Mouse (Mus musculus) ES-E14 (cell line): ENCODE results near the gene Metrnl. TPM values are rescaled to one million over a fixed set of nuclear protein-coding genes. Genes with fewer than 3 reads are reported as not detected.
"Not testable (repeated sequence)": the region's sequence is repeated elsewhere in the genome, so short reads cannot be mapped to it uniquely, and the experiment has no call there.

Experiments
- DNase-seq: peaks from one replicate; pipeline ENCODE4 v3.0.0-alpha.2; 2013; ENCODE audit warnings: low read depth, low spot score
- H3K27ac ChIP-seq: 2 replicates; pipeline ENCODE4 v1.5.1; 2012; ENCODE audit warnings: low read depth, mild to moderate bottlenecking, low read length, moderate library complexity, mixed read lengths; ENCODE audit not compliant: poor library complexity, insufficient read depth, severe bottlenecking
- H3K36me3 ChIP-seq: 2 replicates; pipeline ENCODE4 v1.6.1; 2012; ENCODE audit warnings: mild to moderate bottlenecking, low read length, moderate library complexity, mixed read lengths; ENCODE audit not compliant: control insufficient read depth, poor library complexity, insufficient read depth, severe bottlenecking
- H3K4me1 ChIP-seq, 2 experiments: fragments of 150-350 bp in 1 of 2; sonication (generic) in 1 of 2; 2 replicates each; pipeline ENCODE4 v1.6.1; 2012; ENCODE audit warnings: low read length in 2 of 2, mild to moderate bottlenecking in 1 of 2, mixed read lengths in 1 of 2; ENCODE audit not compliant: control insufficient read depth in 2 of 2, insufficient read depth in 2 of 2, poor library complexity in 1 of 2
- H3K4me3 ChIP-seq, 2 experiments: fragments of 150-350 bp in 1 of 2; sonication (generic) in 1 of 2; 2 replicates each; pipeline ENCODE4 v1.5.1; 2012; ENCODE audit warnings: low read length in 2 of 2, low read depth in 1 of 2, mild to moderate bottlenecking in 1 of 2, mixed read lengths in 1 of 2; ENCODE audit not compliant: insufficient read depth in 1 of 2, poor library complexity in 1 of 2, severe bottlenecking in 1 of 2
- H3K9ac ChIP-seq: 2 replicates; pipeline ENCODE4 v1.6.1; 2012; ENCODE audit warnings: low read depth, mild to moderate bottlenecking, low read length, mixed read lengths; ENCODE audit not compliant: poor library complexity, insufficient read depth, severe bottlenecking
- H3K9me3 ChIP-seq: fragments of 150-350 bp; sonication (generic); 2 replicates; pipeline ENCODE4 v1.6.1; 2012; ENCODE audit warnings: low read depth, mild to moderate bottlenecking, low read length; ENCODE audit not compliant: control insufficient read depth, insufficient read depth
- CHD2 ChIP-seq: IDR thresholded peaks from 2 replicates; pipeline ENCODE4 v1.6.1; 2014; ENCODE audit warnings: mild to moderate bottlenecking, low read depth, low read length, inconsistent platforms
- HCFC1 ChIP-seq: IDR thresholded peaks from 2 replicates; pipeline ENCODE4 v1.6.1; 2012; ENCODE audit warnings: low read length, inconsistent platforms, borderline replicate concordance; ENCODE audit not compliant: insufficient read depth
- MAFK ChIP-seq: IDR thresholded peaks from 2 replicates; pipeline ENCODE4 v1.6.1; 2014; ENCODE audit warnings: mild to moderate bottlenecking, low read depth, low read length, inconsistent platforms; ENCODE audit not compliant: insufficient read depth
- ZC3H11A ChIP-seq: IDR thresholded peaks from 2 replicates; pipeline ENCODE4 v1.6.1; 2012; ENCODE audit warnings: low read depth, mild to moderate bottlenecking, inconsistent platforms, low read length, borderline replicate concordance
- ZNF384 ChIP-seq: IDR thresholded peaks from 2 replicates; pipeline ENCODE4 v1.6.1; 2012; ENCODE audit warnings: low read depth, low read length, inconsistent platforms
- in situ Hi-C, 2 experiments: fragments of 600-800 bp; cut with MboI; formaldehyde crosslinking; loops; one replicate each; pipeline ENCODE4 v1.15.1; 2025; ENCODE audit warnings: low sequenced_read_pairs in 2 of 2, inconsistent platforms in 1 of 2; ENCODE audit not compliant: unreplicated experiment in 2 of 2
- total RNA-seq: library from RNA; depleted of rRNA; stranded (reverse); fragments of 300-350 nt; gene quantifications from 2 replicates; pipeline ENCODE4 v1.2.3, GENCODE M21; 2012

Metrnl gene
- total RNA-seq, 1 experiment: 13.0 TPM

DNA sequence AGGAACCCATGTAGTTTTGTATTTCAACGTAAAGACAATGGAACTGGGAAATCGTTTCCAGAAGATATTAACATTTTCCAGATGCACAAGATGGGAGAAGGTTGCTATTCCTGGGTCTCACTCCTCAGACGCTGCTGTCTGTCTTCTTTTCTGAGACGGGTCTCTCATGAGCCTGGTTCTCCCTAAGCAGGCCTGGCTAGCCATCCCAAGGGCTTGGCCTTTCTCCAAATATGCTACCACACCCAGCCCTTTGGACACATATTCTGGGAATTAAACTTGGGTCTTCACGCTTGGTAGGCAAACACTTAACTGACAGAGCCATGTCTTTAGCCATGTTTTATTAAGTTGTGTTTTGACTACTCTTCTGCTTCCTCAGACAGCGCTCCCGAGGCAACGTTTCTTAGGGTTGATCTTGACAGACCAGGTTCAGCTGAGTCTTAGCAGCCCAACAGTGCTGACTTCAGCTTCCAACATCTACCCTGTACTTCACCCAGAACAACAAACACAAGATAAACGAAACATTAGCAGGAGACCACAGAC is 46.9 kb upstream of the Metrnl start:
- in situ Hi-C loops: no loop called here
- no peak for DNase-seq
- Histone ChIP-seq H3K36me3 (peaks cover 9% of the 10 kb centered on the region; the same call in 1 of the 2 replicates), H3K27ac (no peak overlapping the region), H3K9me3 (no peaks in the 10 kb centered on the region), H3K9ac (no peak overlapping the region), H3K4me3 (no peak overlapping the region), H3K4me1 (no peaks in the 10 kb centered on the region)
- TF ChIP-seq ZNF384: no peak
- TF ChIP-seq CHD2: no peak
- TF ChIP-seq MAFK: no peak
- no peak for TF ChIP-seq HCFC1
- no peak for TF ChIP-seq ZC3H11A

DNA sequence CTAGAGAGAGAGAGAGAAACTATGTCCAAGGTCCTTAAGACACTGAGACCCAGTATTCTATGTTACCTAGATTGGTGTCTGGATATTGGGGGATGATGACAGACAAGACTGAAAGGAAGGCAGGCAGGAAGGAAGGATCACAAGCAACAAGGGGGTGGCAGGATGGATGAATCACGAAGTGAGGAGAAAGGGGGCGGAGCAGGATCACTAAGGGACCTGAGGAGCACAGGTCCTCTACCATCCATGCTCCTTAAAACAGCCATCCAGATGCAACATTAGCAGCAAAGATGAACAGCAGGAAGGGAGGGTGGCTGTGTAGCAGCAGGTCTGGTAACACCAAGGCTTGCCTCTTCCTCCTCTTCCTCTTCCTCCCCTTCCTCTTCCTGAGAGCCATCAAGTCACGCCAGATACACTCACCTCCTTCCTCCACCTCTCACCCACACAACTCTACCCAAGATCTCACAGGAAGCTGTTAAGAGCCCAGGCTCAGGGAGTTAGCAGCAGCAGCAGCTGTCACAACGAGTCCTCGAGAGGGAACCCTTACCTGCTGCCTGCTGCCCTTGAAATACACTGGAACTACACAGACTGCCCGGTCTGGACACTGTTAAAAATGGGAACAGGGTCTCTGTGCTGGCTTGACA is 46.1 kb upstream of the Metrnl start:
- no peaks in the 10 kb centered on the region for H3K9me3 ChIP-seq
- H3K4me3 ChIP-seq: no peak overlapping the region
- H3K9ac ChIP-seq: no peak overlapping the region
- no peaks in the 10 kb centered on the region for H3K4me1 ChIP-seq
- peaks cover 4% of the 10 kb centered on the region; the same call in 1 of the 2 replicates for H3K36me3 ChIP-seq
- DNase-seq: no peak
- TF ChIP-seq MAFK (no peak), ZC3H11A (no peak), ZNF384 (no peak), CHD2 (no peak), HCFC1 (no peak)
- in situ Hi-C loops: no loop called here
- H3K27ac ChIP-seq: no peak overlapping the region

- no peaks in the 10 kb centered on the region for H3K36me3 ChIP-seq
- in situ Hi-C loops: no loop called here
- TF ChIP-seq HCFC1 (no peak), ZNF384 (no peak), MAFK (no peak), ZC3H11A (no peak)
These were observed 45.4 kb upstream of the Metrnl start for GRCm38 (mm10) chr11:121655807-121656511.

GRCm38 (mm10) chr11:121658151-121658550 is 43.2 kb upstream of the Metrnl start:
- H3K4me1 ChIP-seq: no peaks in the 10 kb centered on the region
- in situ Hi-C loops: no loop called here
- H3K36me3 ChIP-seq: peaks cover 2% of the 10 kb centered on the region; the same call in 1 of the 2 replicates
- H3K9ac ChIP-seq: no peak overlapping the region
- H3K9me3 ChIP-seq: no peaks in the 10 kb centered on the region
- no peak overlapping the region for H3K4me3 ChIP-seq
- DNase-seq: no peak
- H3K27ac ChIP-seq: no peak overlapping the region
- TF ChIP-seq HCFC1 (no peak), ZC3H11A (no peak)

More at GRCm38 (mm10) chr11:121655807-121656511, 45.4 kb upstream of the Metrnl start:
- DNase-seq: no peak
- no peak overlapping the region for H3K9ac ChIP-seq
- H3K4me1 ChIP-seq: no peaks in the 10 kb centered on the region
- H3K27ac ChIP-seq: no peak overlapping the region
- no peaks in the 10 kb centered on the region for H3K9me3 ChIP-seq
- H3K4me3 ChIP-seq: no peak overlapping the region

- H3K4me3 ChIP-seq, H3K4me1 ChIP-seq, in situ Hi-C loops, H3K9me3 ChIP-seq, H3K36me3 ChIP-seq, H3K27ac ChIP-seq, H3K9ac ChIP-seq, DNase-seq: not testable (repeated sequence)
These were observed 40.7 kb upstream of the Metrnl start for GRCm38 (mm10) chr11:121660604-121661003.
